Mouse (Mus musculus) liver, adult 2 months (tissue): ENCODE results near the gene Defb38.

Experiments
- CTCF ChIP-seq: fragments of 200-500 bp; IDR thresholded peaks from 2 replicates; pipeline ENCODE4 v1.5.1; 2011; ENCODE audit warnings: low read depth, low read length, control low read depth
- POLR2A ChIP-seq: fragments of 200-500 bp; IDR thresholded peaks from 2 replicates; pipeline ENCODE4 v1.6.1; 2011; ENCODE audit warnings: low read length, control low read depth; ENCODE audit not compliant: insufficient read depth; ENCODE audit errors: extremely low read depth

- no peak for TF ChIP-seq CTCF
- TF ChIP-seq POLR2A = no peak
These were observed 36.5 kb upstream of the Defb38 start for GRCm38 (mm10) chr8:19062891-19063290.
